Mouse (Mus musculus) MEL (cell line): Measurements from ENCODE around the gene Rfx7. TPM values are rescaled to one million over a fixed set of nuclear protein-coding genes. Genes with fewer than 3 reads are reported as not detected.
A peak's percentile ranks its signal among the peaks of the same experiment; 100 is the strongest.

Experiments
- DNase-seq: peaks from one replicate; pipeline ENCODE4 v3.0.0; 2011; ENCODE audit warnings: low read depth, low spot score
- H3K27ac ChIP-seq: 2 replicates; pipeline ENCODE4 v1.5.1; 2012; ENCODE audit warnings: low read depth, mild to moderate bottlenecking, control low read depth, low read length, moderate library complexity; ENCODE audit not compliant: control insufficient read depth
- H3K27me3 ChIP-seq, 2 experiments: fragments of 150-350 bp in 1 of 2; sonication (generic) in 1 of 2; 2 replicates each; pipeline ENCODE4 v1.6.1; 2012; ENCODE audit warnings: low read length in 2 of 2, mild to moderate bottlenecking in 2 of 2, improper control_type of control experiment in 1 of 2, moderate library complexity in 1 of 2; ENCODE audit not compliant: insufficient read depth in 2 of 2, control insufficient read depth in 1 of 2
- H3K36me3 ChIP-seq, 2 experiments: 2 replicates each; pipeline ENCODE4 v1.6.1; 2012 to 2014; ENCODE audit warnings: low read length in 2 of 2, improper control_type of control experiment in 1 of 2, inconsistent platforms in 1 of 2, mild to moderate bottlenecking in 1 of 2; ENCODE audit not compliant: insufficient read depth in 2 of 2, control insufficient read depth in 1 of 2
- H3K4me1 ChIP-seq, 2 experiments: fragments of 150-350 bp in 1 of 2; sonication (generic) in 1 of 2; 2 replicates each; pipeline ENCODE4 v1.6.1; 2012; ENCODE audit warnings: low read length in 2 of 2, improper control_type of control experiment in 1 of 2, mild to moderate bottlenecking in 1 of 2; ENCODE audit not compliant: insufficient read depth in 2 of 2, control insufficient read depth in 1 of 2
- H3K4me3 ChIP-seq, 2 experiments: fragments of 150-350 bp in 1 of 2; sonication (generic) in 1 of 2; 2 replicates each; pipeline ENCODE4 v1.5.1; 2012; ENCODE audit warnings: low read depth in 2 of 2, low read length in 2 of 2, mild to moderate bottlenecking in 2 of 2, moderate library complexity in 2 of 2, control low read depth in 1 of 2, improper control_type of control experiment in 1 of 2; ENCODE audit not compliant: control insufficient read depth in 1 of 2, insufficient read depth in 1 of 2
- H3K79me2 ChIP-seq: 2 replicates; pipeline ENCODE4 v1.6.1; 2012; ENCODE audit warnings: mild to moderate bottlenecking, low read length, moderate library complexity; ENCODE audit not compliant: control insufficient read depth, poor library complexity, insufficient read depth
- H3K9ac ChIP-seq: 2 replicates; pipeline ENCODE4 v1.6.1; 2012; ENCODE audit warnings: low read depth, mild to moderate bottlenecking, control low read depth, low read length, moderate library complexity; ENCODE audit not compliant: control insufficient read depth, poor library complexity, severe bottlenecking
- H3K9me3 ChIP-seq: fragments of 150-350 bp; sonication (generic); replicated peaks from 2 replicates; pipeline ENCODE4 v1.6.1; 2012; ENCODE audit warnings: mild to moderate bottlenecking, low read length, improper control_type of control experiment, moderate library complexity; ENCODE audit not compliant: insufficient read depth
- BHLHE40 ChIP-seq: IDR thresholded peaks from 2 replicates; pipeline ENCODE4 v1.6.1; 2012; ENCODE audit warnings: low read depth, mild to moderate bottlenecking, inconsistent platforms, low read length, improper control_type of control experiment, borderline replicate concordance
- ELF1 ChIP-seq: IDR thresholded peaks from 2 replicates; pipeline ENCODE4 v1.6.1; 2014; ENCODE audit warnings: low read depth, mild to moderate bottlenecking, inconsistent platforms, low read length, improper control_type of control experiment, moderate library complexity
- EP300 ChIP-seq, 2 experiments: IDR thresholded peaks; 2 replicates each; pipeline ENCODE4 v1.6.1; 2011; ENCODE audit warnings: improper control_type of control experiment in 2 of 2, low read length in 2 of 2, low read depth in 1 of 2, mild to moderate bottlenecking in 1 of 2
- ETS1 ChIP-seq: IDR thresholded peaks from 2 replicates; pipeline ENCODE4 v1.6.1; 2012; ENCODE audit warnings: low read depth, mild to moderate bottlenecking, inconsistent platforms, low read length, improper control_type of control experiment, moderate library complexity
- GABPA ChIP-seq: IDR thresholded peaks from 2 replicates; pipeline ENCODE4 v1.6.1; 2012; ENCODE audit warnings: low read depth, mild to moderate bottlenecking, inconsistent platforms, low read length, improper control_type of control experiment, moderate library complexity
- GATA1 ChIP-seq: IDR thresholded peaks from 2 replicates; pipeline ENCODE4 v1.6.1; 2011; ENCODE audit warnings: low read depth, low read length, improper control_type of control experiment
- HCFC1 ChIP-seq: IDR thresholded peaks from 2 replicates; pipeline ENCODE4 v1.6.1; 2012; ENCODE audit warnings: low read depth, mild to moderate bottlenecking, inconsistent platforms, low read length, improper control_type of control experiment, moderate library complexity
- JUND ChIP-seq: IDR thresholded peaks from 2 replicates; pipeline ENCODE4 v1.6.1; 2011; ENCODE audit warnings: low read depth, mild to moderate bottlenecking, improper control_type of control experiment, low read length
- MXI1 ChIP-seq: IDR thresholded peaks from 2 replicates; pipeline ENCODE4 v1.6.1; 2011; ENCODE audit warnings: mild to moderate bottlenecking, low read depth, low read length, improper control_type of control experiment
- MYB ChIP-seq: IDR thresholded peaks from 2 replicates; pipeline ENCODE4 v1.6.1; 2011; ENCODE audit warnings: mild to moderate bottlenecking, low read depth, low read length, improper control_type of control experiment
- NELFE ChIP-seq: IDR thresholded peaks from 2 replicates; pipeline ENCODE4 v1.6.1; 2011; ENCODE audit warnings: low read depth, low read length, improper control_type of control experiment
- POLR2AphosphoS2 ChIP-seq: IDR thresholded peaks from 2 replicates; pipeline ENCODE4 v1.6.1; 2011; ENCODE audit warnings: low read length, improper control_type of control experiment
- SIN3A ChIP-seq: IDR thresholded peaks from 2 replicates; pipeline ENCODE4 v1.6.1; 2012; ENCODE audit warnings: low read length, improper control_type of control experiment, inconsistent platforms
- SMC3 ChIP-seq: IDR thresholded peaks from 2 replicates; pipeline ENCODE4 v1.6.1; 2011; ENCODE audit warnings: low read depth, low read length, improper control_type of control experiment
- TAL1 ChIP-seq: IDR thresholded peaks from 2 replicates; pipeline ENCODE4 v1.6.1; 2012; ENCODE audit warnings: mild to moderate bottlenecking, inconsistent platforms, low read length, moderate library complexity, mixed read lengths
- TCF12 ChIP-seq: IDR thresholded peaks from 2 replicates; pipeline ENCODE4 v1.6.1; 2014; ENCODE audit warnings: low read depth, mild to moderate bottlenecking, inconsistent platforms, low read length, improper control_type of control experiment, moderate library complexity
- UBTF ChIP-seq: IDR thresholded peaks from 2 replicates; pipeline ENCODE4 v1.6.1; 2012; ENCODE audit warnings: low read depth, mild to moderate bottlenecking, inconsistent platforms, low read length, improper control_type of control experiment, moderate library complexity, borderline replicate concordance; ENCODE audit not compliant: insufficient read depth
- USF1 ChIP-seq: IDR thresholded peaks from 2 replicates; pipeline ENCODE4 v1.6.1; 2014; ENCODE audit warnings: low read depth, mild to moderate bottlenecking, inconsistent platforms, low read length, improper control_type of control experiment, moderate library complexity
- polyA plus RNA-seq, 2 experiments: library from polyadenylated mRNA; stranded (reverse) in 1 of 2; unstranded in 1 of 2; fragments of >175 nt in 1 of 2; fragments of >200 nt in 1 of 2; gene quantifications; 2 replicates each; pipeline versions ENCODE4 v1.2.1 to v1.2.4; 2012; ENCODE audit warnings: low replicate concordance in 2 of 2, low read depth in 1 of 2; ENCODE audit not compliant: insufficient read length in 2 of 2, insufficient read depth in 1 of 2, missing spikeins in 1 of 2
- total RNA-seq: library from RNA; depleted of rRNA; stranded (reverse); fragments of 300-350 nt; gene quantifications from 2 replicates; pipeline ENCODE4 v1.2.3, GENCODE M21; 2012

The Rfx7 gene
- total and polyA plus RNA-seq, 3 experiments, result 6.2 to 30.5 (median 19.9) TPM

DNA sequence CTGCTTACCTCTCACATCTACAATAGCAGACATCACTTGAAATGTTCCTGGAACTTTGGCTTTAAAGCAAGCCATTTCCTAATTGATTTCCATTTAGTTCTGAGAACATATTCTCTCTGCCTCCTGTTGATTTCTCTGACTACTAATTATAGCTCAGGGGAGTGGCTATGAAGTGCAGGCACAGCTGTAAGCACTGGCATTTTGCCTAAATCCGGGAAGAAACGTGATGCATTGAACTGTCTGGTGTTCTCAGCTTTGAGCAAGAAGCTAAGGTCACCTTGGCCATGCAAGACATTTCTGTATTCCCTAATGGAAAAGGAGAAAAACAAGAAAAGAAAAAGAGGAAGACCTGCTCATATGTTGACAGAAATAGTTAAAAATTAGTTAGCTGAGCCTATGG lies 96.6 kb downstream of the Rfx7 start:
- peaks cover 5 to 7% of the 10 kb centered on the region in 2 experiments; a peak in 3 of 4 replicates for H3K4me1 ChIP-seq
- TF ChIP-seq TAL1 (no peak), NELFE (no peak), BHLHE40 (peak; percentile 84), USF1 (no peak), GABPA (no peak), MXI1 (no peak), HCFC1 (no peak), ETS1 (peak; percentile 70), MYB (no peak), ELF1 (no peak), UBTF (no peak), TCF12 (no peak), SMC3 (no peak)
- TF ChIP-seq, all 39 proteins: peak for 2
- Histone ChIP-seq H3K9me3 (no peaks in the 10 kb centered on the region), H3K36me3 (peaks cover 0 to 14% of the 10 kb centered on the region in 2 experiments; a peak in 2 of 4 replicates), H3K4me3 (no peak overlapping the region), H3K27ac (no peak overlapping the region), H3K79me2 (no peaks in the 10 kb centered on the region), H3K9ac (no peak overlapping the region), H3K27me3 (no peaks in the 10 kb centered on the region)
- peak; percentile 57 for DNase-seq

DNA sequence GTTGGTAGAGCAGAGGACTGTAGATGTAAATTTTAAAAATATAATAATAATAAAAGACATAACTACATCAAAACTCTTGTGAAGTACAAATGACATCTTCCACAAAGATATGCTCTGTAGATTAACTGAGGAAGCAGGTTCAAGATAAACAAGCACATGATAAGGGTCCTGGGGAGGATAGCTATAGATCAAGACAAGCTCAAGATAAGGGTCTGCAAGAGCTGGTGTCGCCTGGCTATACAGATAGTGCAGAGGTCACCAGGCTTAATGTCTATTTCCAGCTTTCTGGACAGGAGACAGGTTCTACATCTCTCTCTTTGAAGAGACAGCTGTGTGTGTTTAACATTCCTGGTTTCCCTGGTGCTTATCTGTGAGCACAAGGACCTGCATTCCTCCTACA lies 100.2 kb downstream of the Rfx7 start:
- Histone ChIP-seq H3K4me1 (peaks cover 5 to 7% of the 10 kb centered on the region in 2 experiments; a peak in 3 of 4 replicates), H3K27me3 (no peaks in the 10 kb centered on the region), H3K9ac (no peak overlapping the region), H3K36me3 (peaks cover 0 to 14% of the 10 kb centered on the region in 2 experiments; a peak in 2 of 4 replicates), H3K4me3 (no peak overlapping the region), H3K9me3 (no peaks in the 10 kb centered on the region), H3K27ac (no peak overlapping the region), H3K79me2 (no peaks in the 10 kb centered on the region)
- DNase-seq, result no peak
- TF ChIP-seq JUND, result no peak
- no peak for TF ChIP-seq SIN3A
- no peak for TF ChIP-seq BHLHE40
- no peak for TF ChIP-seq POLR2AphosphoS2
- TF ChIP-seq TCF12, result no peak; the same call in 1 of the 2 replicates
- peak; percentile 31 to 54; a peak in 3 of 4 replicates for TF ChIP-seq EP300 (IDR thresholded peaks at IDR 0.05; ENCODE audit: low read depth in 1 of 2, low read length in 2 of 2)
- TF ChIP-seq GATA1, result peak; percentile 84
- TF ChIP-seq ELF1, result no peak
- no peak for TF ChIP-seq HCFC1
